Mouse (Mus musculus) erythroblast, embryonic 14.5 days (primary cell): Measurements from ENCODE around the gene Tnfrsf1b. TPM values are rescaled to one million over a fixed set of nuclear protein-coding genes. Genes with fewer than 3 reads are reported as not detected.

Source experiments
- H3K27me3 ChIP-seq: 2 replicates; pipeline ENCODE4 v1.6.1; 2012; ENCODE audit warnings: inconsistent platforms; ENCODE audit not compliant: control insufficient read depth
- H3K36me3 ChIP-seq: 2 replicates; pipeline ENCODE4 v1.6.1; 2012; ENCODE audit warnings: mild to moderate bottlenecking, inconsistent platforms; ENCODE audit not compliant: control insufficient read depth
- H3K4me1 ChIP-seq: 2 replicates; pipeline ENCODE4 v1.6.1; 2012; ENCODE audit warnings: inconsistent platforms; ENCODE audit not compliant: control insufficient read depth
- H3K4me3 ChIP-seq: replicated peaks from 2 replicates; pipeline ENCODE3; 2012; ENCODE audit warnings: moderate library complexity, mild to moderate bottlenecking, inconsistent platforms
- H3K9me3 ChIP-seq: 2 replicates; pipeline ENCODE4 v1.6.1; 2012; ENCODE audit warnings: low read length, inconsistent platforms, mixed read lengths; ENCODE audit not compliant: control insufficient read depth
- GATA1 ChIP-seq: IDR thresholded peaks from 2 replicates; pipeline ENCODE4 v1.6.1; 2012; ENCODE audit warnings: low read length, inconsistent platforms, mixed read lengths
- TAL1 ChIP-seq: IDR thresholded peaks from 3 replicates; pipeline ENCODE4 v1.6.1; 2012; ENCODE audit warnings: low read length, inconsistent platforms, mixed read lengths
- polyA plus RNA-seq: library from polyadenylated mRNA; stranded (reverse); fragments of >175 nt; gene quantifications from 2 replicates; pipeline ENCODE4 v1.2.3, GENCODE M21; 2012

Gene Tnfrsf1b
- polyA plus RNA-seq, 1 experiment, result 0.52 TPM

- Histone ChIP-seq H3K4me1 (peaks cover 9% of the 10 kb centered on the region), H3K27me3 (peaks cover 24% of the 10 kb centered on the region), H3K36me3 (no peaks in the 10 kb centered on the region), H3K4me3 (no peak overlapping the region), H3K9me3 (no peaks in the 10 kb centered on the region)
- TF ChIP-seq GATA1, result no peak
- no peak for TF ChIP-seq TAL1
Measured at GRCm38 (mm10) chr4:145244676-145245075, 2.0 kb downstream of the Tnfrsf1b start.

GRCm38 (mm10) chr4:145242719-145243350 is 3.8 kb downstream of the Tnfrsf1b start:
- H3K36me3 ChIP-seq, result no peaks in the 10 kb centered on the region
- no peak overlapping the region for H3K4me3 ChIP-seq
- H3K27me3 ChIP-seq, result peaks cover 23% of the 10 kb centered on the region
- no peaks in the 10 kb centered on the region for H3K9me3 ChIP-seq
- H3K4me1 ChIP-seq, result peaks cover 9% of the 10 kb centered on the region
- TF ChIP-seq GATA1 (no peak), TAL1 (no peak)

GRCm38 (mm10) chr4:145240723-145241231 is 5.9 kb downstream of the Tnfrsf1b start:
- Histone ChIP-seq H3K4me1 (peaks cover 2% of the 10 kb centered on the region), H3K9me3 (no peaks in the 10 kb centered on the region), H3K4me3 (no peak overlapping the region), H3K27me3 (peaks cover 8% of the 10 kb centered on the region), H3K36me3 (no peaks in the 10 kb centered on the region)
- no peak for TF ChIP-seq TAL1
- no peak for TF ChIP-seq GATA1

- Histone ChIP-seq H3K36me3 (no peaks in the 10 kb centered on the region), H3K4me1 (no peaks in the 10 kb centered on the region), H3K27me3 (no peaks in the 10 kb centered on the region), H3K4me3 (no peak overlapping the region), H3K9me3 (no peaks in the 10 kb centered on the region)
- no peak for TF ChIP-seq TAL1
- TF ChIP-seq GATA1, result no peak
Measured at GRCm38 (mm10) chr4:145239049-145239830, 7.4 kb downstream of the Tnfrsf1b start.

GRCm38 (mm10) chr4:145236027-145236426 is 10.6 kb downstream of the Tnfrsf1b start:
- H3K36me3 ChIP-seq, result no peaks in the 10 kb centered on the region
- H3K4me3 ChIP-seq, result no peak overlapping the region
- H3K9me3 ChIP-seq, result no peaks in the 10 kb centered on the region
- no peaks in the 10 kb centered on the region for H3K4me1 ChIP-seq
- no peaks in the 10 kb centered on the region for H3K27me3 ChIP-seq
- no peak for TF ChIP-seq GATA1
- TF ChIP-seq TAL1, result no peak

GRCm38 (mm10) chr4:145233487-145234228 is 13.0 kb downstream of the Tnfrsf1b start:
- Histone ChIP-seq H3K36me3 (no peaks in the 10 kb centered on the region), H3K9me3 (no peaks in the 10 kb centered on the region), H3K27me3 (no peaks in the 10 kb centered on the region), H3K4me3 (no peak overlapping the region), H3K4me1 (no peaks in the 10 kb centered on the region)
- TF ChIP-seq GATA1 (no peak), TAL1 (no peak)

- no peaks in the 10 kb centered on the region for H3K36me3 ChIP-seq
- H3K27me3 ChIP-seq, result no peaks in the 10 kb centered on the region
- H3K9me3 ChIP-seq, result no peaks in the 10 kb centered on the region
- H3K4me1 ChIP-seq, result no peaks in the 10 kb centered on the region
- H3K4me3 ChIP-seq, result no peak overlapping the region
- no peak for TF ChIP-seq TAL1
- TF ChIP-seq GATA1, result no peak
Measured at GRCm38 (mm10) chr4:145231732-145232131, 14.9 kb downstream of the Tnfrsf1b start.

GRCm38 (mm10) chr4:145230647-145231046 is 16.0 kb downstream of the Tnfrsf1b start:
- Histone ChIP-seq H3K4me3 (no peak overlapping the region), H3K27me3 (no peaks in the 10 kb centered on the region), H3K36me3 (no peaks in the 10 kb centered on the region), H3K4me1 (no peaks in the 10 kb centered on the region), H3K9me3 (no peaks in the 10 kb centered on the region)
- TF ChIP-seq TAL1 (no peak), GATA1 (no peak)

- H3K9me3 ChIP-seq, result no peaks in the 10 kb centered on the region
- no peaks in the 10 kb centered on the region for H3K27me3 ChIP-seq
- H3K4me1 ChIP-seq, result no peaks in the 10 kb centered on the region
- H3K4me3 ChIP-seq, result no peak overlapping the region
- TF ChIP-seq TAL1 (no peak), GATA1 (no peak)
- no peaks in the 10 kb centered on the region; the same call in 1 of the 2 replicates for H3K36me3 ChIP-seq
Measured at GRCm38 (mm10) chr4:145229524-145230163, 17.0 kb downstream of the Tnfrsf1b start.
